Mouse (Mus musculus): ENCODE measurements around the gene Sgcd. TPM values are rescaled to one million over a fixed set of nuclear protein-coding genes. Genes with fewer than 3 reads are reported as not detected.

The Sgcd gene
- polyA plus RNA-seq, 1 experiment: 7.2 TPM

- Histone ChIP-seq H3ac (ENCODE audit: control insufficient read depth, insufficient read length) (no peak overlapping the region), H3K79me2 (ENCODE audit: control insufficient read depth, insufficient read depth) (no peaks in the 10 kb centered on the region), H3K36me3 (ENCODE audit: control insufficient read depth, insufficient read depth) (no peaks in the 10 kb centered on the region), H3K4me2 (ENCODE audit: low read depth) (no peak overlapping the region), H3K27me3 (ENCODE audit: control insufficient read depth, insufficient read depth, insufficient read length) (no peaks in the 10 kb centered on the region), H3K4me3 (no peak overlapping the region)
- TF ChIP-seq MAX (IDR thresholded peaks at IDR 0.05; ENCODE audit: low read depth): no peak
- TF ChIP-seq POLR2A (IDR thresholded peaks at IDR 0.05; ENCODE audit: insufficient read length, low read depth): no peak
- no peak for TF ChIP-seq TCF3 (IDR thresholded peaks at IDR 0.05; ENCODE audit: insufficient read length, low read depth)
- TF ChIP-seq MYOG (IDR thresholded peaks at IDR 0.05; ENCODE audit: control insufficient read depth in 1 of 3, insufficient read depth in 1 of 3, insufficient read length in 2 of 3, low read depth in 2 of 3): no peak
- TF ChIP-seq USF1 (IDR thresholded peaks at IDR 0.05; ENCODE audit: low read depth): no peak
- TF ChIP-seq POLR2AphosphoS2 (IDR thresholded peaks at IDR 0.05; ENCODE audit: insufficient read length, low read depth): no peak
- no peak for TF ChIP-seq SRF (IDR thresholded peaks at IDR 0.05; ENCODE audit: control insufficient read depth, insufficient read length, low read depth)
- no peak for TF ChIP-seq TCF12 (IDR thresholded peaks at IDR 0.05; ENCODE audit: insufficient read depth, poor library complexity, severe bottlenecking)
- TF ChIP-seq CEBPB (IDR thresholded peaks at IDR 0.05; ENCODE audit: insufficient read depth, poor library complexity, severe bottlenecking): no peak
- TF ChIP-seq MYOD1 (IDR thresholded peaks at IDR 0.05; ENCODE audit: control insufficient read depth in 1 of 3, insufficient read length in 2 of 3, low read depth in 2 of 3): no peak
- no peak for TF ChIP-seq E2F4 (IDR thresholded peaks at IDR 0.05; ENCODE audit: insufficient read depth)
- no peak for TF ChIP-seq REST (IDR thresholded peaks at IDR 0.05; ENCODE audit: insufficient read depth, insufficient read length)
Measured at GRCm38 (mm10) chr11:47742806-47743205, 246.0 kb downstream of the Sgcd start.

- H3K36me3 ChIP-seq (ENCODE audit: control insufficient read depth, insufficient read depth): no peaks in the 10 kb centered on the region
- H3K79me2 ChIP-seq (ENCODE audit: control insufficient read depth, insufficient read depth): no peaks in the 10 kb centered on the region
- H3K4me2 ChIP-seq (ENCODE audit: low read depth): no peak overlapping the region
- no peaks in the 10 kb centered on the region for H3K27me3 ChIP-seq (ENCODE audit: control insufficient read depth, insufficient read depth, insufficient read length)
- H3ac ChIP-seq (ENCODE audit: control insufficient read depth, insufficient read length): no peak overlapping the region
- H3K4me3 ChIP-seq: no peak overlapping the region
- no peak for TF ChIP-seq E2F4 (IDR thresholded peaks at IDR 0.05; ENCODE audit: insufficient read depth)
- no peak for TF ChIP-seq MYOD1 (IDR thresholded peaks at IDR 0.05; ENCODE audit: control insufficient read depth in 1 of 3, insufficient read length in 2 of 3, low read depth in 2 of 3)
- no peak for TF ChIP-seq TCF3 (IDR thresholded peaks at IDR 0.05; ENCODE audit: insufficient read length, low read depth)
- no peak for TF ChIP-seq CEBPB (IDR thresholded peaks at IDR 0.05; ENCODE audit: insufficient read depth, poor library complexity, severe bottlenecking)
- no peak for TF ChIP-seq TCF12 (IDR thresholded peaks at IDR 0.05; ENCODE audit: insufficient read depth, poor library complexity, severe bottlenecking)
- no peak for TF ChIP-seq POLR2A (IDR thresholded peaks at IDR 0.05; ENCODE audit: insufficient read length, low read depth)
- TF ChIP-seq USF1 (IDR thresholded peaks at IDR 0.05; ENCODE audit: low read depth): no peak
- no peak for TF ChIP-seq MYOG (IDR thresholded peaks at IDR 0.05; ENCODE audit: control insufficient read depth in 1 of 3, insufficient read depth in 1 of 3, insufficient read length in 2 of 3, low read depth in 2 of 3)
- TF ChIP-seq MAX (IDR thresholded peaks at IDR 0.05; ENCODE audit: low read depth): no peak
- TF ChIP-seq POLR2AphosphoS2 (IDR thresholded peaks at IDR 0.05; ENCODE audit: insufficient read length, low read depth): no peak
- no peak for TF ChIP-seq REST (IDR thresholded peaks at IDR 0.05; ENCODE audit: insufficient read depth, insufficient read length)
- no peak for TF ChIP-seq SRF (IDR thresholded peaks at IDR 0.05; ENCODE audit: control insufficient read depth, insufficient read length, low read depth)
Measured at GRCm38 (mm10) chr11:47704930-47705787, 283.6 kb downstream of the Sgcd start.

- no peak overlapping the region for H3ac ChIP-seq (ENCODE audit: control insufficient read depth, insufficient read length)
- no peaks in the 10 kb centered on the region for H3K79me2 ChIP-seq (ENCODE audit: control insufficient read depth, insufficient read depth)
- no peak overlapping the region for H3K4me3 ChIP-seq
- H3K36me3 ChIP-seq (ENCODE audit: control insufficient read depth, insufficient read depth): no peaks in the 10 kb centered on the region
- H3K27me3 ChIP-seq (ENCODE audit: control insufficient read depth, insufficient read depth, insufficient read length): no peaks in the 10 kb centered on the region
- no peak overlapping the region for H3K4me2 ChIP-seq (ENCODE audit: low read depth)
- no peak for TF ChIP-seq TCF12 (IDR thresholded peaks at IDR 0.05; ENCODE audit: insufficient read depth, poor library complexity, severe bottlenecking)
- TF ChIP-seq TCF3 (IDR thresholded peaks at IDR 0.05; ENCODE audit: insufficient read length, low read depth): no peak
- TF ChIP-seq SRF (IDR thresholded peaks at IDR 0.05; ENCODE audit: control insufficient read depth, insufficient read length, low read depth): no peak
Measured at GRCm38 (mm10) chr11:47695611-47696010, 293.2 kb downstream of the Sgcd start.

GRCm38 (mm10) chr11:47658135-47658534 lies 330.6 kb downstream of the Sgcd start:
- Histone ChIP-seq H3ac (ENCODE audit: control insufficient read depth, insufficient read length) (no peak overlapping the region), H3K4me3 (no peak overlapping the region), H3K79me2 (ENCODE audit: control insufficient read depth, insufficient read depth) (no peaks in the 10 kb centered on the region), H3K4me2 (ENCODE audit: low read depth) (no peak overlapping the region), H3K27me3 (ENCODE audit: control insufficient read depth, insufficient read depth, insufficient read length) (no peaks in the 10 kb centered on the region), H3K36me3 (ENCODE audit: control insufficient read depth, insufficient read depth) (no peaks in the 10 kb centered on the region)
- TF ChIP-seq E2F4 (IDR thresholded peaks at IDR 0.05; ENCODE audit: insufficient read depth) (no peak), SRF (IDR thresholded peaks at IDR 0.05; ENCODE audit: control insufficient read depth, insufficient read length, low read depth) (no peak)

GRCm38 (mm10) chr11:47645911-47646310 lies 342.9 kb downstream of the Sgcd start:
- Histone ChIP-seq H3ac (ENCODE audit: control insufficient read depth, insufficient read length) (no peak overlapping the region), H3K4me2 (ENCODE audit: low read depth) (no peak overlapping the region), H3K4me3 (no peak overlapping the region), H3K27me3 (ENCODE audit: control insufficient read depth, insufficient read depth, insufficient read length) (no peaks in the 10 kb centered on the region), H3K36me3 (ENCODE audit: control insufficient read depth, insufficient read depth) (no peaks in the 10 kb centered on the region), H3K79me2 (ENCODE audit: control insufficient read depth, insufficient read depth) (no peaks in the 10 kb centered on the region)
- no peak for TF ChIP-seq MYOG (IDR thresholded peaks at IDR 0.05; ENCODE audit: control insufficient read depth in 1 of 3, insufficient read depth in 1 of 3, insufficient read length in 2 of 3, low read depth in 2 of 3)
- no peak for TF ChIP-seq TCF3 (IDR thresholded peaks at IDR 0.05; ENCODE audit: insufficient read length, low read depth)
- TF ChIP-seq MYOD1 (IDR thresholded peaks at IDR 0.05; ENCODE audit: control insufficient read depth in 1 of 3, insufficient read length in 2 of 3, low read depth in 2 of 3): no peak
- no peak for TF ChIP-seq SRF (IDR thresholded peaks at IDR 0.05; ENCODE audit: control insufficient read depth, insufficient read length, low read depth)
- TF ChIP-seq CEBPB (IDR thresholded peaks at IDR 0.05; ENCODE audit: insufficient read depth, poor library complexity, severe bottlenecking): no peak
- no peak for TF ChIP-seq USF1 (IDR thresholded peaks at IDR 0.05; ENCODE audit: low read depth)
- TF ChIP-seq MAX (IDR thresholded peaks at IDR 0.05; ENCODE audit: low read depth): no peak
- TF ChIP-seq REST (IDR thresholded peaks at IDR 0.05; ENCODE audit: insufficient read depth, insufficient read length): no peak
